Mouse (Mus musculus) WW6 (cell line): ENCODE measurements around the gene Baz2b.

Experiments used
- DNase-seq: peaks from one replicate; pipeline ENCODE4 v3.0.0-alpha.2; 2013; ENCODE audit warnings: low read depth, low spot score

Baz2b gene

GRCm38 (mm10) chr2:60003038-60003664 is 206.5 kb downstream of the Baz2b start:
- DNase-seq = no peak

GRCm38 (mm10) chr2:60000268-60000667 is 209.4 kb downstream of the Baz2b start:
- no peak for DNase-seq

DNA sequence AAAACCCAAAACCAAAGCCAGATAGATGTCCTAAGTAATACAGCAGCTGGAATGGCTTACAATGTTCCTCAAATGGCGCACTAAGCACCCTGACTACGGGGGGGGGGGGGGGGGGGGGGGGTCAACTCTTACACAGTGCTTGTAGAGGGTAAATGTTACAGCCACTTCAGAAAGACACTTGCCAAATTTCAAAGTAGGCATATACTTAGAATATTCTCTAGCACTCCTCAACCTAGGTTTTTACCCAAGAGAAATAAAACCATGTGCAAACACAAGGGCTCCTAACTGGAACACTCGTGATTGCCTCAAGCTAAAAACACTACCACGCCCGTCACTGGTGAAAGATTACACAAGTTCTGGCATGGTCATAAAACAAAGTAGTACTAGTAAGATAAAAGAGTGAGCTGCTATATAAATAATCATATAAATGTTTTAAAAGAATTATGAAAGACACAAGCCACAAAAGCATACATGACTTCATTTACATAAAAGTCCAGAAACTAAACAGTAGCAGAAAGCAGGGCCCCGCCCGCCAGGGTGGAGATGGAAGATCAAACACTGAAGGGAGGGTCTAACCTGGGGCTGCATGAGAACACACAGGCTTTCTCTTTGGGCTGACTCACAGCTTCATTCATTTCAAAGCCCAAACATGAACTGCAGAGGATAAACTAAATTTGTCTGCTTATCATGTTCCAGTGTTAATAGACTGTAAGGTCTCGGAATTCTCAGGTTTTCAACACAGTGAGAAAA is 212.0 kb downstream of the Baz2b start:
- DNase-seq = no peak

DNA sequence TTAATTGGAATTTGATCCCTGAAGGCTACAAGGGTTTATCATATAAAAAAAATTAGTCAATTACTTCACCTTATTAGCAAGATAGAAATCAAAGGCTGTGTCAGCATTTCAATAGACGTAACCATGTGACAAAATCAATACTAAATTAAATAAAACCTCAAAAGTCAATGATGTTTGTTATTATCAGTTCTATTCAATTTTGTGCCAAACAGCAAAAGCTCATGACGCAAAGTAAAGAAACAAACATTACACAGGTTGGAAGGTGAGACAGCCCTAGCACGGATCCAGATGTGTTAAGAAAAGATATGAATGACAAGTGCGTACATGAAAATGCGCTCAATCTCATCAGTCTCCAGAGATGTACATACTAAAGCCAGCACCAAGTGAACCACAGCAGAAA is 212.7 kb downstream of the Baz2b start:
- DNase-seq = no peak

DNA sequence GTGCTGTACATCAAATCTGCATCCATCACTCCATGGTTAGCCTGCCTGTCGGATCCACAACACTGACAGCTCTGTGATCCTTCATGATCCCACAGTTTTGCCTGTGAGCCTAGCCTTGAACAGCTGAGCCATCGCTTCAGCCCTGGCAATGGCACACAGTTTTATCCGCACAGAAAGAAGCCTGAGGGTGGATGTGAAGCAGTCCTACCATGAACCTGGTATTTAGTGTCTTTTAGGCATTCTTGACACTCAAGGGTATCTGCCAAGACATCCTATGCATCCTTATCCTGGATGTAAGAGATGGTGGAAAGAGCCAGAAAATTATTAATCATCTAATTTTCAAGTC is 216.5 kb downstream of the Baz2b start:
- DNase-seq = no peak

DNA sequence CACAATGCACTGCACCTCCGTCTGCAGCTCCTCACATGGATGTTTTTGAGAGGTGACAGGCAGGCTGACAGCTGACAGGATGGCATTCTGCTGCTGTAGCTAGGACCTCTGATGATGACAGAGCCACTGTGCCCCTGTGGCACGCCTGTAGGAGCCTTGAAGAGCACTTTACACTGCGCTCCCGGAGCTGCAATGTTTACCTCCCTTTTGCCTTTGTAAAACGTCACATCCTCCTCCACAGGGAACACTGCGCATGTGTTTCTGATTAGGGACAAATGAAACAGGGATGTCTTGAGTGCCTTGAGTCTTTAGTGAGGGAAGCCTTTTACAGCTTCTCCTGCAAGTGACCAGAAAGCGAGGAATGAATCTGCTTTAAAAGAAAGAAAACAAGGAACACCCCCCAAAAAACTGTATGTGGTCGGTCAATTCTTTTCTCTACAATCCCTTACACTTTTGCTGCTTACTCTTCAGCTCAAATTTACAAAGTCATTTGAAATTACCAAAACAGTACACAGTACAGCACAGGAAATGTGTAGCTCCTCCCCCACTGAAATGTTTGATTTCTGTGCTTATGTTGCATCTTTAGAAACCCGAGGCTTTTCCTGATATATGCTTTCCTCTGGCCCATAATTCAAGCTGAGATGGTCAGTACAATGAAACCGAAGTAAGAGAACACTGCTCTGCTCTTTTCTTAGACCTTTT is 217.0 kb downstream of the Baz2b start:
- no peak for DNase-seq

- DNase-seq = no peak
Measured at GRCm38 (mm10) chr2:59991775-59992174, 217.9 kb downstream of the Baz2b start.

DNA sequence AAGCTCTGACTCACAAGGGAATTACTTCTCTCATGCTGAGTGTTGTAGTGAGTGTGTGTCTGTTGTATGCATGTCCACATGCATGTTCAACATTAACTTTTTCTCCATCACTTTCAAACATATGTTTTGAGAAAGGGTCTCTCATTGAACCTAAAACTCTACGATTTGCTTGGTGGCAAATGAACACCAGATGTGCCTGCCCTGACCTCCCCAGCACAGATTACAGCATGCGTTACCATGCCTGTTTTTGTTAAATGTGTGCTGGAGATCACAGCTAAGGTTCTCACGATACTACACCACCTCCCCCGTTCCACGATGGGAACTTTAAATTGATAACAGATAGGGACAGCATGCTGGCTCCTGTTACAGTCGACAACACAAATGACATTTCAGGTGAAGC is 222.1 kb downstream of the Baz2b start:
- DNase-seq = no peak

DNA sequence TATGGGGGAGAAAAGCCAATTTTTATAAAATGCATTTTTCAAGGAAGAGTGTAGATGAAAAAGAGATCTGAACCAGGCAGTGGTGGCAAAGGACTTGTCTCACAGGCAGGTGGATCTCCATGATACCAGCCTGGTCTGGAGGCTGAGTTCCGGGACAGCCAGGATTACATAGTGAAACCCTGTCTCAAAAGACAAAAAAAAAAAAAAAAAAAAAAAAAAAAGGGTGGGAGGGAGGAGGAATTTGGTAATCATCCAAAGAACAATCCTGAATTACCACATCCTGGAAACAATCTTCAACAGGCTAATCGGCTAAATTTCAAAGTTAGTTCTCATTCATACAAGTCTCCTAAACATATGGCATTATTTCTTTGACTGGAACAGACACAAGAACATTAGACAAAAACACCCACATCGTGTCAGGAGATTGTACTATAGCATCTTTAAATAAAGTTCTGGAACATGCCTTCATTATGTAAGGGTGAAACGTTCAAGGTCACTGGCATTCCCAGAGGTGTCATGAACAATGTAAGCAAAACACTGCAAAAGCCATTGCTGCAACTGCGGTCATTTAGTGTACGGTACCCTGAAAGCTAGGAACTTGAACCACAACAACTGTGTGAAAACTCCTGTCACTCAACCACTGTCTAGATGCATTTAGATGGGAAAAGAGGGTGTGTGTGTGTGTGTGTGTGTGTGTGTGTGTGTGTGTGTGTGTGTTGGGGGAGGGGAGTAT is 230.0 kb downstream of the Baz2b start:
- no peak for DNase-seq

DNA sequence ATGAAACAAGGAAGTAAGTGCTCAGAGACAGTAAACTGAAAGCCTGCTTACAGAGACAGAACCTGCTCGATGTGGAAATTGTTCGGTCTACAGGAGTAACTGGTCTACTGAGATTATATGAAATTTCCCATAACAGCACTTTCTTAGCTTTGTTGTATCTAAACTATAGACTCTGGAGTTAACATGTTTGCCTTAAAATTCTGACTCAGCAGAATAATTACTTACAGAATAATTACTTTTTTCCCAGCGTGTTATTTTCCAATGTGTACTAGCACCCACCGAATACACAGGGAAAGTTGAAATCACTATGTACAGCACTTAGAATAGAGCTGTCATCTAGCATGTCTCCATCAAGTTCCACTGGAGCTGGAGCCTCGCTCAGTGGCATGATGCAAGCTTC is 233.0 kb downstream of the Baz2b start:
- no peak for DNase-seq

- no peak for DNase-seq
Measured at GRCm38 (mm10) chr2:59975772-59976171, 233.9 kb downstream of the Baz2b start.

GRCm38 (mm10) chr2:59973962-59974361 is 235.7 kb downstream of the Baz2b start:
- no peak for DNase-seq

DNA sequence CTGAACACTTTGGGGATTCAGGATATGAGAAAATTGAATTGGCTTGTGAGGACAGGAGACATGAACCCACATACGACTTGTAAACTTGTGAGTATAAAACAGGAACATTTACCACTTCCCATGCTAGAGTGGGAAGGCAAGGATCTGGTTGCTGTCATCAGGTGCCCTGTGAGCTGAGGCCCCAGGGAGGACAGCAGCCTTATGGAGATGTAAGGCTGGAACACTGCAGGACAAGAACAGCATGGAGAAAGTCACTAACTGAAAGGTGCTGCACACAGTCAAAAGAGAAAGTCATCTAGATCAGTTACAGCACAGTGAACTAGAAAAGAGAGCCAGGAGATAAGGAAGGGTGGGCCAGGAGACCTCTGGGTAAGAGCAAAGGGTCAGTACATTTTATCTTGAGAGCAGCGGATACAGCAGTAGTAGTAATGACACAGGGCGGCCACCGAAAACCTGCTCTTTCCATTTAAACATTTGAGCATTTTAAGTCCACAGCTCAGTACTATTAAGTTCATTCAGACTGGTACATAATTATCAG is 236.5 kb downstream of the Baz2b start:
- DNase-seq = no peak

GRCm38 (mm10) chr2:59970511-59970910 is 239.1 kb downstream of the Baz2b start:
- no peak for DNase-seq

DNA sequence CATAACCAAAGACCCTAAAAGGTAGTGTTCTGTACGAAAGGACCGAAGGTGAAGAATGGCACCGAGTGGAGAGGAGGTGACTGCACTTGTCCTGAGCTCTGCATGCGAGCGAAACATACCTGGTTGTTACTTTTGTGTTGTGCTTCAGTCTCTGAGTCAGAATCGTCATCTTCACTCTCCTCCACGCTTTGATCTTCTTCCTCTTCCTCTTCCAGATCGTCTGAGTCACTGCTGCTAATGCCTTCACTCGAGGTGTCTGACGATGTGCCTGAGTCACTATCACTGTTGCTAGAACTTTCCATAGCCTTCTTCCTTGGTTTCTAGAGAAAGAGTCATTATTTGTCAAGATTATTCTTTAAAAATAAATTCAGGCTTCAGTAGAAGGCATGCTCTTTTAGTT is 240.5 kb downstream of the Baz2b start:
- no peak for DNase-seq

DNA sequence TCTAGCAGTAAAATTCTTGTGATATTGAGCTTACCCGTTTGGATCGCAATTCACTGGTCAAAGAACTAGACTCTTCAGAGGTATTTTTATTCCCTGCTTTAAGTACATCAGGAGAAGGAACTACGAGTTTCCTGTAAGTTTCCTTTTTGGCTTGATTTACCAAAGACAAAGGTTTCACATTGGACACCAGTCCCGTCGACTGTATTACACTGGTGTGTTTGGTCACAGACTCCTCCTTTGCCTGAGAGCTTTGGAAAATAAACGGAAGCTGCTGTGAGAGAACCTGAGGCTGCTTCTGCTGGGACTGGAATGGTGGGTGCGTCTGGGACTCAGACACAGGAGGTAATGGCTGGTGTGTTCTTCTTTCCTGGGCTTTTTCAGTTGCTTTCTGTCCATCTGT is 241.0 kb downstream of the Baz2b start:
- no peak for DNase-seq

- no peak for DNase-seq
Measured at GRCm38 (mm10) chr2:59966454-59966853, 243.2 kb downstream of the Baz2b start.

GRCm38 (mm10) chr2:59963011-59963410 is 246.6 kb downstream of the Baz2b start:
- no peak for DNase-seq

GRCm38 (mm10) chr2:59962579-59962978 is 247.1 kb downstream of the Baz2b start:
- DNase-seq = no peak

GRCm38 (mm10) chr2:59960495-59960772 is 249.2 kb downstream of the Baz2b start:
- no peak for DNase-seq

DNA sequence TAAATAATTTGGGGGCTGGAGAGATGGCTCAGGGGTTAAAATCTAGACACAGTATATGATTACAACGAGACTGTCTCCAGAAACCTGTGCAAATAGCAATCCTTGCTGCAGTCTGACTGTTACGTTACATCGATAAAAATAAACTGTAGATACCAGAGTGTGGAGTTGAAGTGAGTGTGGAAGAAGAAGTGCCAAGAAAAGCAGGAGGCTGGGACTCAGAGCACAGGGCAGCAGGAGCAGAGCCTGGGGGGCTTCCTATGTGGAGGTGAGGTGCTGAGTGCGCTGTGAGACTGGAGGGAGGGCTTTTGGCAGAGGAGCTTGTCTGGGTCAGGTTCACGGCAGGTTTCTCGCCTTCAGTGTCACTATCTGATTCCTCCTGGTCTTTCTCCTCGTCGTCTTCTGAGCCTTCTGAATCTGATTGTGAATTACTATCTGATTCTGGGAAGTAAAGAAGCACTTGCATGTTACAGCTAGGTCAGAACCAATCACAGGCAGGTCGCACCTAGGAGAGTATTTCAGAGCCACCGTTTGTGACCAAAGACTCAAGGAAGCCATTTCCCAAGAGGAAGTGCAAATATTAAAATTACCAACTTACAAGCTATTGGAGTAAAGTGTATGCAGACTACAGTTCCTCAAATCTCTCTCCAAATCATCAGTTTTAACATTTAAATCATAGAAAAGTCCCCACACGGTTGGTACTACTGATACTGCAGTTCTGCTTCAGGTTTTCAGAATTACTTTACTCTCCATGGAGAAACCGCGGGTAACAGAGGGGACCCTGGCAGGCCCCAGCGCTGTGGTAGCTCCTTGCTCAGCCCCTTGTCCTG is 249.8 kb downstream of the Baz2b start:
- DNase-seq = no peak
